Mouse (Mus musculus): ENCODE data around the gene Ubxn1.
A peak's percentile ranks its signal among the peaks of the same experiment; 100 is the strongest.
"Not testable (repeated sequence)": the region's sequence is repeated elsewhere in the genome, so short reads cannot be mapped to it uniquely, and the experiment has no call there.

The Ubxn1 gene

DNA sequence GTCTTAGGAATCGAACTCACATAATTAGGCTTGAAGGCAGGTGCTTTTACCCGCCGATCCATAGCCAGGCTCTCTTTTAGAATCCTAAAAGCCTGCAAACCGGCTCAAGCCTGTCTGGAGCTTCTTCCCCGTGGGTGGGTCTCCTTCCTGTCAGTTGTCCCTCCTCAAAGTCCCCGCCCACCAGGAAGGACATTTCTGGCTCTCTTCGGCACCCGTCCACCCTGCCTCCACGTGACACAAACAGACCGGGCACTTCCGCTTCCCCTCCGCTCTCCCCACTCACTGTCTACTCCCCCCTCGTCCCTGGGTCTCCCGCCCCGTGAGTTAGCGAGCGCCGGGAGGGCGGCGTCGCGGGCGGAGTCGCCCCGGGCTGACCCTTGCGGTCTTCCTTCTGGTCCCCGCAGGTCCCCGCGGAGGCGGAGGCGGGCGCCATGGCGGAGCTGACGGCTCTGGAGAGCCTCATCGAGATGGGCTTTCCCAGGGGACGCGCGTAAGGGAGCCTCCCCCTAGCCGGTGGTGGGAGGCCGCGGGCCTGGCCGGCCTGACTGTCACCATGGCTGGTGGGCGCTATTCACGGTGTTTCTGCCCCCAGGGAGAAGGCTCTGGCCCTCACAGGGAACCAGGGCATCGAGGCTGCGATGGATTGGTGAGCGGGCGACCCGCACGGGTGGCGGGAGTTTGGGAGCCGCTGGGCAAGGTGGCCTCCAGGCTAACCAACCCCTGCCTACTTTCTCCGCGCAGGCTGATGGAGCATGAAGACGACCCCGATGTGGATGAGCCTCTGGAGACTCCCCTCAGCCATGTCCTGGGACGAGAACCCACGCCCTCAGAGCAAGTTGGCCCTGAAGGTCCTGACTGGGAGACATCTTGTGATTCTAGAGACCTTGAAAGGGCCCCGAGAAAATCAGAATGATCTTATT lies at the start of gene Ubxn1:
Ubxn1 (plus strand) TSS at position 230 of the 920 bp plus-strand sequence.
- DNase-seq, result peak; percentile 98

DNA sequence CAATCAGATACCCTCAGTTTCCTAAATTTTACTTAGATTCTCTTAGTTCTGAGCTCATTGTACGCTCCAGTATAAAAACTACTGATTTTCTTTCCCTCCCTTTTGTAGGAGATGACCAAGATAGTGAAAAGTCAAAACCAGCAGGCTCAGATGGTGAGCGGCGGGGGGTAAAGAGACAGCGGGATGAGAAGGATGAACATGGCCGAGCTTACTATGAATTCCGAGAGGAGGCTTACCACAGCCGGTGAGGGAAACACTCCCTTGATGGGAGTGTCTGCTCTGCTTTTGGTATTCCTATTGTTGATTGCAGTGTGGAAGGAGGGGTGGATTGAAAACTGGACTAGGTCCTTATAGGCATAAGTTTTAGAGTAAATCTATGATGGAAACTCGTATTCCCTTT lies 48.6 kb upstream of the Ubxn1 start:
- DNase-seq, result peak; percentile 71

DNA sequence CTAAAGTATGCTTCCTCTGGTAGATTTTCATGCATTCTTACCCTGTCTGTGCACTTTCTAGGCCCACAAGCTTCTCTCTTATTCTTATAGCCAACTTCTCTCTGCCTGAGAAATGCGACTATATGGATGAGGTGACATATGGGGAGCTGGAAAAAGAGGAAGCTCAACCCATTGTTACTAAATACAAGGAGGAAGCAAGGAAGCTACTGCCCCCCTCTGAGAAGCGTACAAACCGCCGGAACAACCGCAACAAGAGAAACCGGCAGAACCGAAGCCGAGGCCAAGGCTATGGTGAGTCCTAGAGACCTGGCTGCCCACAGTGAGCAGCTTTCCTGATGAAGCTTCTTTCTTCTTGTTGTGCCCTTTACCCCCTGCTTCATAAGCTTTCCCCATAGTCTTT lies 41.6 kb upstream of the Ubxn1 start, which contains the start of gene AC129217.1:
AC129217.1 (plus strand) TSS at position 114 of the 400 bp plus-strand sequence.
- no peak for DNase-seq

DNA sequence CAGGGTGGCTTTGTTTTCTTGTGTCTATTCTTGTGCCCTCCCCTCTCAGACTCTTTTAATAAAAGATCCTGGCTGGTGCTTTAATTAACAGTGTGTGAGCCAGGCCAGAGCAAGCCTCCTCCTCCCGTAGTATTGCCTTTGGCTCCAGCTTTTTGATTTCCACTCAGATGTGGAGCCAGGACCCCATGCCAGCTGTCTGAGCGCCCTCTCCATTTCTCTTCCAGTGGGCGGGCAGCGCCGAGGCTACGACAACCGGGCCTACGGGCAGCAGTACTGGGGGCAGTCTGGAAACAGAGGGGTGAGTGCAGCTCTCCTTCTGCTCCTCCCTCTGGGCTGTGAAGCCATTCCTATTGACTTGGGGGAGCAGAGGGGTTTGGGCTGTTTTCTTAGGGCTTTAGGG lies 40.6 kb upstream of the Ubxn1 start:
- DNase-seq, result no peak

DNA sequence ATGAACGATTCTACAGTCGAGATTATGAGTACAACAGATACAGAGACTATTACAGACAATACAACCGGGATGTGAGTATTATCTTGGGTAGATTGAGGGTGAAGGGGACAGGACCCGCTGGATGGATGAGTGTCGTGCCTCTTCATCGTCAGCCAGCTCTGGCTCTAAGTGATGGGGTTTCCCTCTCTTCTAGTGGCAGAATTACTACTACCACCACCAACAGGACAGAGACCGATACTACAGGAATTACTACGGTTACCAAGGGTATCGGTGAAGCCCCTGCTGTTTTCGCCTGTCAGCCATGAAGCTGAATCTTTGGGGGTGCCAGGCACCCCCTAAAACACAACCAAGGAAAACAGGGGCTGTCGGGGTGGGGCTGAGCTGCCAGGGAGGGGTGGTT lies 40.0 kb upstream of the Ubxn1 start:
- no peak for DNase-seq

DNA sequence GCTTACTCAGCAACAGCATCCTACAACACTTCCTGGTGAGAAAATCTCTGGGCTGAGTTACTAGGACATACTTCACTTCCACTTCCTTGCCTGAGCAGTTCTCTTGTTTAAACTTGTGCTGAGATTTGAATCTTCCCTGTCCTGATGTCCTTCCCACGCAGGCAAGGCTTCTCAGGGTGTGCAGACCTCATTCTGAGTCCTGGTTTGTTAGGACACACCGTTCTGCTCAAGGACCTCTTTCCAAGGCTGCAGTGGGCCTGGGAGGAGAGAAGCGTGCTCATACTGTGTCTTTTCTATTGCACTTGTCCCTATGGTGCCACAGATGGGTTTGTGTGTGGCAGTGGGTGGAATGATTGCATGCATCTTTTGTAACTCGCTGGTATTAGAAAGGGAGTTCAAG lies 38.3 kb upstream of the Ubxn1 start:
- DNase-seq, result no peak

DNA sequence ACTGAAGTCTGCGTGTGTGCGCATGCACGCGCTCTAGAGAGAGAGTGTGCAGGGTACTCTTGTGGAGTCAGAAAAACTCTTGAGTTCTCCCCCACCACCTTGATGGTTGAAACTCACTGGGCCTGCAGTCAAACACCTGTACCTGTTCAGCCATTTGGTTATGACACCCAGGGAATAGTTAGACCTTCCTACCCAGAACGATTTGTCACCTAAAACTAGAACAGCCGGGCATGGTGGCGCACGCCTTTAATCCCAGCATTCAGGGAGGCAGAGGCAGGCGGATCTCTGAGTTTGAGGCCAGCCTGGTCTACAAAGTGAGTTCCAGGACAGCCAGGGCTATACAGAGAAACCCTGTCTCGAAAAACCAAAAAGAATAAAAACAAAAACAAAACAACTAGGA lies 35.0 kb upstream of the Ubxn1 start:
- DNase-seq, result not testable (repeated sequence)

DNA sequence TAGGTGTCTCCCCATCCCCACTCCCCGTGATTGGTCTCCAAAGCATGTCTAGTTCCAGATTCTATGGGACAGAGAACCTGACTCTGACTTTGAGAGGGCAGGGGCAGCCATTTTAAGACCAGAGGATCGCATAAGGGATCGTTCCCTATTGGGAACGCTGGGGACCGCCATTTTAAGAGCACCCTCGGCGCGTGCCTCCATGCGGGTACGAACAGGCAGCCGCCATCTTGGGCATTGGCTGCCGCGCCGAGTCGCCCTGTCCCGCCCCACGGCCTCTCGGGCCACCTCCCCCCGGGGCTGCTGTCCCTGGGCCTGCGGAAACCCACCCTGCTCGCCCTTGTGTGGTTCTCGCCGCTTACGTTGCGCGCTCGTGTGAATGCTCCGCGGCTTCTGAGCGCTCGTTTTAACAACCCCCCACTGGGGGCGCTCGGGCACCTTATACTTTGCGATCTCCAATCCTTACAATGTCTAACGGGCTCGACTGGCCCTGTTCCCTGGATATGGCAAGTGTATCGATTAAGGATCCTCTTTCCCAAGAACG lies 34.0 kb upstream of the Ubxn1 start, which contains the start of gene Bscl2:
Bscl2 (plus strand) TSS at position 217 of the 541 bp plus-strand sequence.
- DNase-seq, result peak; percentile 90

DNA sequence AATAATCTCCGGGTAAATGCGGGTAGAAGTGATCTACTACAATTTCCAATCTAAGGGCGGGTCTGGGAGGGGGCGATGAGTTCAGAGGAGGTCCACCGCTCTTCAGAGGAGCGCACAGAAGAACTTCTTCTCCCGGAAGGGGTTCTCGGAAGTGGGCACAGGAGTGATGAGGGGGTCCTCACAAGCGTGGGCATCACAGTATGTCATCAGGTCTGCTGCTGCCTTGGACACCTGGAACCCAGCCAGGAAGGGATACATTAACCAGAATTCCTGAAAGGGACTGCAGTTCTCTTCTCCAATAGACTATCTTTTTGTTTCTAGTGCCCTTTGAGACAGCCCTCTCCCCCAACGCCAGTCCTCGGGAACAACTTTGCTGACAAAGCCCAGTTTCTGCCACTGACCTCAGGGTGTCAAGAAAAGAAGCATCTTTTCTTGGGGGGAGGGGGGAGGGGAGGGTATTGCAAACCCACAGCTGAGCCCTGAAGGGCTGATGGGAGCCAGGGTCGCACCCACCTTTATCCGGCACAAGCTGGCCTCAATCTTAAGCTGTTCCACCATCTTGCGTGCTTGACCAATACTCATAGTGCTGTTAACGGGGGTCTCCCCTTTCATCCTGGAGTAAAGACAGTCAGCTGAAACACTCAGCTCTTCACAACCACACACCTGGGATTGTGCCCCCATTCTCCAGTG lies 33.1 kb upstream of the Ubxn1 start:
- DNase-seq, result peak; percentile 80

DNA sequence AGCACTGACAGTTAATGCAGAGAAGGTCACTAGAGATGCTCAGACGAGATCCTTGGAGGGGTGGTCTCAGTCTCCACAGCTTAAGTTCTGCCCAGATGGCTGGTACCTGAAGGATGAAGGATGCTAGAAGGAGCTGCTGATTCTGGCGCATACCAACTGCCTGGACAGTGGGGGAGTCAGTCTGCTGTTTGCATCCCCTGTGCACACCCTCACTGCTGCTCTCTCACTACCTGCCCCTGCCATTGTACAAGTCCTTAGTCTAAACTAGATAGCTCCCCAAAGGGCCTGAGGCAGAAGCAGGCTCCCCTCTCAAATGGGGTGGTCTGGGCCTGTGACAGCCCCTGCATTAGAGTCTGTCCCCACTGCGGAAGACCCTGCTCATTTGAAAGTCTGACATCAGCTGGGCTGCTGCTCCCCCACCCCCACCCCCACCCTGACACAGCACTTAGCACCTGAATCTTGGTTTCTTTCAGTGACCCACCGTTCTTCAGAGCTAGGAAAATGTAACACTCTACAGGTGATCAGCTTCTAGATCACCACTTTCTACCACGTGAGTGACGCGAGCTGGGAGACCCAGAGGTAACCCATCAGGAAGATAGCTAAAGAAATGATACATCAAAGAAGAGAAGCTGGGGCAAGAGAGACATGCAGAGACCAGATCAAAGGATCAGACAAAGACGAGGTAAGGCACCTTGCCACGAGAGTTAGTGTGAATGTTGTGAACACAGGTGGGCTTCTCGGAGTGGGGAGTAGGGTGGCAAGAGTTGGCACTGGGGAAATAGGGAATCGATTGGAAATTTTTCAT lies 32.0 kb upstream of the Ubxn1 start, which contains the start of gene Gng3:
Gng3 (minus strand) TSS at position 92 of the 805 bp plus-strand sequence.
- peak; percentile 95 for DNase-seq

DNA sequence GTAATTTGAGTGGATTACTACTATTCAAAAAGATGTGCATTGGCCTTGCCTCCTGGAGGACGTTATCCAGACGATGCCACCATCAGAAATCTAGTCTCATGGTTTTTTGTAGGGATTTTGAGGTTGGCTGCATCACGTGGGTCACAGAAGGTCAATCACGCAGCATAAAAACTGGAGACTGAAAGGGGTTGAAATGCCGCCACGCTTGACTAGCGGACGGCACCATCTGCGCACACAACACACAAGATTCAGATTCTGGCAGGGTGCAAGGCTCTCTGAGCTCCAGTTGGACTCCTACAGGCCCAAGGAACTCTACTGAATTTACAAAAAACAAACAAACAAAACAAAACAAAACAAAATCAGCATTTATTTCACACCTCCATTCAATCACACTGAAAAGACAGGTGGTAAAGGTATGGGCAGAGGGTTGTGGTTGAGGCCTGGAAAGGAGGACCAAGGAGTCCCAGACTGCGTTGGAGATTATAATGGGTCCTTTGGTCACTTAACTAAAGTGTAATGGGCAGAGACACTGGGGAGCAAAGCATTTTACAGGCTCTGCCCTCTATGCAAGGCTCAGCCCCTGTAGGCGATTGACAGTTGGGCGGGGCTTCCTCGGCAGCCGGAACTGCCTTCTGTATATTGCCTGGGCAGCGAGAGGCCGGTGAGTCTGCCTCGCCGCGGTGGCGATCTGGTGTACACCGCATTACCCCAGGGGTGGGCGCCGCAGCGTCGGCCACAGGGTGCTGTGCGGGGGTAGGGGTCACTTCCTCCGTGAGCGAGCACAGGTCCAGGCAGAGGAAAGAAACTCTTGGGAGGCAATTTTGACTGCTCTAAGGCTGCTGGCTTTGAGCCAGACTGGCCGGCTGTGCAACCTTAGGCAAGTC lies 31.1 kb upstream of the Ubxn1 start:
- DNase-seq, result peak; percentile 90

DNA sequence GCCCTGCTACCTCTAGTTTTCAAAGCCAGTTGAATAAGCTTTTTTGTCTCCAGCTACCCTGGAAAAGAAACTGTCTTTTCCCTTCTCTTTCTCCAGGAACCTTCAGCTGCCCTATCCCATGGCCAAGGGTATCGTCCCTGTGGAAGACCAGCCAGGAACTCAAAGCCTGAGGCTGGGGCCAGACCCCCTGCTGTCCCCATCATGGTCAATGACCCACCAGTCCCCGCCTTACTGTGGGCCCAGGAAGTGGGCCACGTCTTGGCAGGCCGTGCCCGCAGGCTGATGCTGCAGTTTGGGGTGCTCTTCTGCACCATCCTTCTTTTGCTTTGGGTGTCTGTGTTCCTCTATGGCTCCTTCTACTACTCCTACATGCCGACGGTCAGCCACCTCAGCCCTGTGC lies 30.3 kb upstream of the Ubxn1 start:
- DNase-seq, result peak; percentile 69

DNA sequence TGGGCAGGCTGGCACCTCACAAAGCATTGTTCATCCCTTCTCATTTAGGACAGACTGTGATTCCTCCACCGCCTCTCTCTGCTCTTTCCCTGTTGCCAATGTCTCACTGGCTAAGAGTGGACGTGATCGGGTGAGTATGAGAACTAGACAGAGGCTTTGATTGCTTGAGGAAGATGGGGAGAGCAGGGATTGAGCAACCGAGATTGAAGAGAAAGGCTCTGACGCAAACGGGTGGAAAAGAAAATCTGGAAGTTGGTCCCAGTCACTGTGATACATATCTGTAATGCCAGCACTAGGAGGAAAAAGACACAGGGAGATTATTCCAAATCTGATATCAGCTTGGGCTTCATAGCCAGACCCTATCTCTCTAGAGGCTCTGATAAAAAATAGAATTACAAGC lies 28.3 kb upstream of the Ubxn1 start:
- no peak for DNase-seq

DNA sequence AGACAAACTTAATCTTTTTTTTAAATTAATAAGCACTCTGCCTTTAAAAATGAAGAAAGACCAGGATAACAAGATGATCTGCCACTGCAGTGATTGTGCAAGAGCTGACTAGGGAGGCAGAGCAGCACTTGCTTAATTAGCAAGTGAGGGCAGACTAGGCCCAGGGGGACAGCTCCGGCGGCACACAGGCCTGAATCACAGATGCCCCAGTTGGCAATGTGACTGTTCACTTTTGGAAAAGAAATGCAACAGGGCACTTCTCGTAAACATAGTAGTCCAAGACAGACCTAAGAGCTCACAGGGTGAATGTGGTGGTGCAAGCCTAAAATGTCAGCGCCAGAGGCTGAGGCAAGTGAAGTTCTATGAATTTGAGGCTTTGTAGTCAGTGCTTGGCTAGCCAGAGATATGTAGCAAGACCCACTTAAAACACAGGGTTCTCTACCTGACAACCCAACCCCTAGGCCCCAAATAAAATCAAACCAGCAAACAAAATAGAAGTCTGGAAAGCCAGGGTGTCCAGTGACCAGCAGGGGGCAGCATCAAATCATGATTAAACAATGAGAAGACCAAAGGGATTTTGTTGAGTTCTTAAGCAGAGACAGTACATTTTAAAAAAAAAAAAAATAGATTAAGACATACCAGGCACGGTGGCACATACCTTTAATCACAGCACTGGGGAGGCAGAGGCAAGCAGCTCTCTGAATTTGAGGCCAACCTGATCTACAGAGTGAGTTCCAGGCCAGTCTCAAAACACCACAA lies 26.7 kb upstream of the Ubxn1 start:
- DNase-seq, result peak; percentile 67

DNA sequence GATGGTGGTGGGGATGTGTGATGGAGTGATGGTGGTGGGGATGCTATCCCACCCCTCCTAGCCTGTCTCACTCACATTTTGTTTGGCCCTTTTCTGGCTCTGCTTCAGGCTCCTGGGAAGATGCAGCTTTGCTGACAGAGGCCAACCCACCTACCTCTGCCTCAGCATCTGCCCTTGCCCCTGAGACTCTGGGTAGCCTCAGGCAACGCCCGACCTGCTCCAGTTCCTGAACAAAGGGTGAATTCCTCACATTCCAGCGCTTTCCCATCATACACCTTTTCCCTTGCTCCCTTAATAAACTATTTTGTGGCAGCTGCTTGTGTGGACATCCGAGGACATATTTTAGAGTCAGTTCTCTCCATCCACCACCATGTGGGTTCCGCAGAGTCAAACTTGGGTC lies 22.9 kb upstream of the Ubxn1 start:
- DNase-seq, result no peak

DNA sequence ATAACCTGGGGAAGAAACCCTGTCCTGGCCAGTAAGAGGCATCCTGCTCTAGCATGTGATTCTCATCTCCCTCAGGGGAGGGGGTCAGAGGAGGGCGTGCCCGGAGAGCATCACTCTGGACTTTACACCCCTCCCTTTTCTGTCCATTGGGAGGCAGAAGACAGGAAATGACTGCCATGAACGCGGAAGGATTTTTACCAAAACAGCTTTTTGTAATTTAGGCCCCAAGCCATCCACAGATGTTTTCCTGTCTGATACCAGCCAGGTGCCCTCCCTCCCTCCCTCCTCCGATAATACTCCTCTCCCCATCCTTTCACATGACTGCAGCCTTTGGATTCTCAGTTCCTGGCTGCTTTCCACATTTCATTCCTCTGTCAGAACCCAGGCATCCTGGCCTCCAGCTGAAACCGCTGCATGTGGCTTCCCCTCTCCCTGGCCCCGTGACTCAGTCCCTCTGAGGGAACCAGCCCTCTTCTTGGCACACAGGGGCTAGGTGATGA lies 20.8 kb upstream of the Ubxn1 start, which contains the start of gene Lrrn4cl:
Lrrn4cl (plus strand) TSS at position 367 of the 500 bp plus-strand sequence.
- DNase-seq, result peak; percentile 34

DNA sequence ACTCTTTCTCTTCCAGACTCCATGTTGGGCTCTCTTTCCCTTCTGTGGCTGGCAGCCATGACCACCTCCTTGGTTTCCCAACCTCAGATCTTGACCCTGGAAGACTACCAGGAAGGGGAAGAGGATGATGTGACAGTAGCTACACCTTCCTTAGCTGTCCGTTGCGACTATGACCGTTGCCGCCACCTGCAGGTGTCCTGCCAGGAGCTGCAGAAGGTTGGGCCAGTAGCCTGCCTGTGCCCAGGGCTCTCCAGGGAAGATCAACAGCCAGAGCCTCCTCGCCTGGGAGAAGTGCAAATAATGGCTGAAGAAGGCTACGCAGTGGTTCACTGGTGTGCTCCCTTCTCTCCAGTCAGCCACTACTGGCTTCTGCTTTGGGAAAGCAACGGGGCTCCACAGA lies 19.7 kb upstream of the Ubxn1 start:
- DNase-seq, result peak; percentile 19

DNA sequence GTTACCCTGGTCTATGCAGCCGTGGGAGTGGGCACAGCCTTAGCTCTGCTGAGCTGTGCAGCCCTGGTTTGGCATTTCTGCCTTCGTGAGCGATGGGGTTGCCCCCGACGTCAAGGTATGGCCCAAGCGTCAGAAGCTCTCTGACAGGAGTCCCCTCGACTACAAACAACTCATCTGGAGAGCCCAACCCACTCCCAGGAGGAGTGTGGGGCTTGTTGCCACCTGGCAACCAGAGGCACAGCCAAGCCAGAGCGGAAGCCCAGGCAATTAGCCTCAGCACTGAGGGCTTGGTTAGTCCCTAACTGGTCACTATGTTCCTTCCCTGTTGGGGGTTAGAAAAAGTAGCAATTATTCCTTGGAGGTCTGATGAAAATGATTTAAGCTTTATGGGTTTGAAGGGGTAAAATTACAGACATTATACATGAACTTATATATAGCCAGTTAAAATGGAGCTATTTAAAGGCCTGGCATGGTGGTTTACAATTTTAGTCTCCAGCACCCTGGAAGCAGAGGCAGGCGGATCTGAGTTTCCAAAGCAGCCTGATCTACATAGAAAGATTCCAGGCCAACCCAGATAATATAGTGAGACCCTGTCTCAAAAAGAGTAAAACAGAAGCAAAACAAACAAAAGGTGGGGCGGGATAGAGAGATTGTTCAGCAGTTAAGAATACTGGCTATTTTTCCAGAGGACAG lies 18.9 kb upstream of the Ubxn1 start:
- peak; percentile 7 for DNase-seq

DNA sequence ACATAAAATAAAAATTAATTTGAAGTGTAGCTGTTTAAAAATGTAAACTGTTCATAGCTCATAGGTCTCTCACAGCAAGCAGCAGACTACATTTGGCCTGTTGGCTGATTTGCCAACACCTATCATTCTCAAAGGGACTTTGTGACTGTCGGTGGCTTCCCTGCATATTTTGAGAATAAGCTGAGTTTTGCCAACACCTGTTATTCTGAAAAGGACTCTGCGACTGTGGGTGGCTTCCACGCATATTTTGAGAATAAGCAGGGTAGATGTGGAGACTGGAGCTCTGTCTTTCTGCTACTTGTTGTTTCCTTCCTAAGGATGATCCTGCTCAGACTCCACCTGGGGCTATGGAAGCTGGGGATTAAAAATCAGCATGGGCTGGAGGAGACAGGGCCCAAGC lies 18.2 kb upstream of the Ubxn1 start:
- peak; percentile 1 for DNase-seq

DNA sequence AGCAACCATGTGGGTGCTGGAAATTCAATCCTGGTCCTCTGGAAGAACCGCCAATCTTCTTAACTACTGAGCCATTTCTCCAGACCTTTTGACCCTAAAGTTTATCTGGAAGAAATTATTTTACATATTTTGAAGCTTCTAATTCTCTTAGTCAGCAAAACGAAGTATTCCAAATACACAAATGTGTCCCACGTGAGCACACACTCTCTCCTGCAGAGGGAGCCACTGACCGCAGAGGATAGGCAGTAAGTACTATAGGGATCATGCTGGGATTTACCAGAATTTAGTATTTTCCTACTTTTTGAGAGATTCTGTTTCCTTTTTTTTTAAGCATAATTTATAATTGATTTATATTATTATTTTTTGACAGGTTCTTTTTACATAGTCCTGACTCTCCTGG lies 13.6 kb upstream of the Ubxn1 start:
- peak; percentile 27 for DNase-seq

Data from cerebellum, adult 9-11 months (tissue).